Mouse (Mus musculus): Measurements from ENCODE around the gene Prelid3b. TPM values are rescaled to one million over a fixed set of nuclear protein-coding genes. Genes with fewer than 3 reads are reported as not detected.

The Prelid3b gene
- polyA plus RNA-seq, 1 experiment = 2.9 TPM

DNA sequence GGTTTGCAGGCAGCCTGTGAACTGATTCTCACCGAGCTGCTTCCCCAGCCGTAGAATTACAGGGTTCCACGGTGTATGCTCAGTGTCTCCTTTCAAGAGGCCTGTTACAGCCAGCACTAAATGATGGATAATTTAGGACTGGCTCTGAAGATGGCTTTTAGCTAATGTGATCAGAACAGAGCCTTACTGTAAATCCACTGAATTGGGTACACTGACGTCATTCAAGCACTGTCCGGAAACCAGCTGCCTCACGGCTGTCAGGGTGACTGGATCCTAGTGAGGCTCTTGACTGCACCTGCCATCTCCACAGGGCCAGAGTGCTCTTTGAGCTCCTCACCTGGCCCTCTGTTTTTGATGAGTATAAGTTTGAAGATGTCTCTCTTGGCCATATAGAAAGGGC is 51.8 kb downstream of the Prelid3b start:
- Histone ChIP-seq H3K9me3 (ENCODE audit: control insufficient read depth, low read length) (no peaks in the 10 kb centered on the region), H3K4me1 (ENCODE audit: control insufficient read depth) (peaks cover 28% of the 10 kb centered on the region), H3K4me3 (replicated peaks) (no peak overlapping the region), H3K36me3 (ENCODE audit: control insufficient read depth) (peaks cover 93% of the 10 kb centered on the region), H3K27me3 (ENCODE audit: control insufficient read depth) (no peaks in the 10 kb centered on the region)
- no peak for TF ChIP-seq GATA1 (IDR thresholded peaks at IDR 0.05; ENCODE audit: low read length)
- no peak for TF ChIP-seq TAL1 (IDR thresholded peaks at IDR 0.05; ENCODE audit: low read length)

DNA sequence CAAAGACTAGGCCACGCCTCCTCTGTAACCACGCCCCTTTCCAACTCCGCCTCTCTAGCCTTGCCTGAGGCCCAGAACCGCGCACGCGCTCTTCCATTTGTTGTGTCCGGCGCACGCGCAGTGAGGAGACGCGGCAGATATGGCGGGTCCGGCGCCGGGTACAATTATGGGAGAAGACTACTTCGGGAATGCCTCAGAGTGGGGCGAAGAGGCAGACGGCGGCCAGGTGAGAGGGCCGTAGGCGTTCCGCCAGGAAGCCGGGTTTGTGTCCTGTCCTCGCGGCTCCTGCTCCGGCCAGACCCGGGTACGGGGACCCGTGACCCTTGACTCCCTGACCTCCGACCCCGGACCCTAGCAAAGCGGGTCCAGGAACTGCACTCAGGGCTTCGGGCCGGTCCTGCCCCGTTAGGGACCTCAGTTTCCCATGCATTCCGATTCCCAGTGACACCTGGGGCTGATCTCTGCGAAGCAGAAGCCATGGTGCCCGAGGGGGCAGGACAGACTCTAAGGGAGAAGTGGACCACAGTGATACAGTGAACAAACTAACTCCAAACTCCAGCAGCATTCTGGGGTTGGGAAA is 57.1 kb downstream of the Prelid3b start, which contains the start of gene Nelfcd:
Nelfcd (plus strand) TSS at position 74 of the 580 bp plus-strand sequence.
- Histone ChIP-seq H3K9me3 (ENCODE audit: control insufficient read depth, low read length) (no peaks in the 10 kb centered on the region), H3K36me3 (ENCODE audit: control insufficient read depth) (peaks cover 40% of the 10 kb centered on the region), H3K27me3 (ENCODE audit: control insufficient read depth) (no peaks in the 10 kb centered on the region), H3K4me3 (replicated peaks) (peak within 1 kb of the TSS; percentile 89), H3K4me1 (ENCODE audit: control insufficient read depth) (peaks cover 40% of the 10 kb centered on the region)
- TF ChIP-seq TAL1 (IDR thresholded peaks at IDR 0.05; ENCODE audit: low read length) = no peak
- no peak for TF ChIP-seq GATA1 (IDR thresholded peaks at IDR 0.05; ENCODE audit: low read length)

Other genes with a start within 250 kb of the Prelid3b start
- 73.8 and 74.5 TPM in 2 replicates for gene Gnas, start 188.8 kb downstream of the Prelid3b start, polyA plus RNA-seq (2012)
- gene Gm20721, start 126.4 kb downstream of the Prelid3b start, polyA plus RNA-seq (2012) = 0.03 and 0.27 TPM in 2 replicates
- 8.3 and 8.7 TPM in 2 replicates for gene Nelfcd, start 57.3 kb downstream of the Prelid3b start, polyA plus RNA-seq (2012)
- gene Ctsz, start 34.0 kb downstream of the Prelid3b start, polyA plus RNA-seq (2012) = 4.4 and 5.8 TPM in 2 replicates
- gene Tubb1, start 22.4 kb downstream of the Prelid3b start, polyA plus RNA-seq (2012) = 0.27 and 0.31 TPM in 2 replicates
- 23.3 and 35.9 TPM in 2 replicates for gene Atp5e, start 9.0 kb downstream of the Prelid3b start, polyA plus RNA-seq (2012)
- not detected in 2 replicates for gene Zfp831, start 170.5 kb upstream of the Prelid3b start, polyA plus RNA-seq (2012)

Data from erythroblast, embryonic 14.5 days (primary cell).